Comparison of ENCODE assay signal across 15 mouse cellular contexts in the genomic region with DNA sequence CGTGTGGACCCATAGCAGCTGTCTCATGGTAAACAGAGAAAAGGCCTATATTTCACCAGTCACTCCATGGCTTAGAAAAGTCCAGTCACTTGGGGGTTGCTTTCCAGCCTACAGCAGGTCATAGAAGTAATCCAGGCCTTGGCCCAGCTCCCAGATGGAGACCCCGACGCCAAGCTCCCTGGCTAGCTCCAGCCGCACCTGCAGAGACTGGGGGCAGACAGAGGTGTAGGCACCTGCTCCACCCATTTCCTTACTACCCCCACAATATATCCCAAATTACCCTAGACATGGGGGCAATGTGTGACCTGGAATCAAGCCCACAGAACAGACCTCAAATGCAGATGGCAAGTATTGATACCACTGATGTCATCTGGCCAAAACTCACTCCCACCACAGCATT. TPM values are rescaled to one million over a fixed set of nuclear protein-coding genes. Genes with fewer than 3 reads are reported as not detected.
A peak's percentile ranks its signal among the peaks of the same experiment; 100 is the strongest.
DNase-seq lines count a peak whose midpoint lies in the region; TF ChIP-seq lines count a peak whose summit lies in the region.
"Had no signal": no experiment of that assay in that cellular context is flagged by ENCODE, and none has a peak within 500 bp of the region (broad histone marks: within the 10 kb centered on the region; RNA-seq: fewer than 3 reads in every experiment).

No protein-coding gene starts in this region.

- WGBS in cerebellum, adult 2 months, result 39% methylated on average over 4 of the region's 4 CpGs

- peaks cover 68% of the 10 kb centered on the region for H3K4me1 ChIP-seq in cerebellum, adult 2 months (ENCODE audit: control insufficient read depth, insufficient read depth, low read length)
- H3K4me1 ChIP-seq: embryonic facial prominence, embryonic 10.5 days; embryonic facial prominence, embryonic 12.5 days; forebrain, embryonic 13.5 days; forebrain, embryonic 15.5 days had no signal

- H3K27me3 ChIP-seq in cerebellum, adult 2 months (ENCODE audit: control insufficient read depth, insufficient read depth, low read length), result no peaks in the 10 kb centered on the region
- H3K27me3 ChIP-seq: embryonic facial prominence, embryonic 12.5 days; forebrain, embryonic 13.5 days; forebrain, embryonic 15.5 days had no signal

- TF ChIP-seq POLR2A in cerebellum, adult 2 months (IDR thresholded peaks at IDR 0.05; ENCODE audit: borderline replicate concordance, insufficient read depth, low read length), result no peak

- peak overlapping the region; percentile 33; the same call in 1 of the 2 replicates for H3K27ac ChIP-seq in cerebellum, adult 2 months (ENCODE audit: insufficient read depth, low read length)
- H3K27ac ChIP-seq: embryonic facial prominence, embryonic 10.5 days; embryonic facial prominence, embryonic 12.5 days; forebrain, embryonic 13.5 days; forebrain, embryonic 15.5 days had no signal

- no peak for DNase-seq in cerebellum, adult 2 months
- no peak for DNase-seq in cerebellum, adult 11-12 months
- peak; percentile 65 for DNase-seq in cerebellum, adult 9-11 months
- no peak for DNase-seq in cerebellum, postnatal 36 days
- DNase-seq in cerebellum, postnatal 14 days, result peak; percentile 63
- DNase-seq in cerebellum, postnatal 4 days (ENCODE audit: low spot score in 2 of 2), result no peak
- DNase-seq in lung, postnatal 4 days, result no peak
- DNase-seq: adrenal gland, adult 2 months; adrenal gland, postnatal 10 days; adrenal gland, postnatal 25 days; forebrain, postnatal 0 days had no signal

- H3K4me3 ChIP-seq in cerebellum, adult 2 months (replicated peaks; ENCODE audit: insufficient read depth, low read depth, low read length), result no peak overlapping the region
- H3K4me3 ChIP-seq: embryonic facial prominence, embryonic 10.5 days; embryonic facial prominence, embryonic 12.5 days; forebrain, embryonic 13.5 days; forebrain, embryonic 15.5 days had no signal

- no peak for TF ChIP-seq CTCF in cerebellum, adult 2 months (IDR thresholded peaks at IDR 0.05; ENCODE audit: borderline replicate concordance, insufficient read depth, low read depth, low read length)

RNA-seq across cellular contexts. Expression of gene Tspan4, which starts 20.9 kb away (rescaled TPM):
- 140 and 162 TPM in 2 replicates for polyA plus RNA-seq in cerebellum, adult 2 months (2012; rRNA removed)

RNA-seq across cellular contexts. Expression of gene Polr2l, which starts 21.0 kb away (rescaled TPM):
- polyA plus RNA-seq in cerebellum, adult 2 months (2012; rRNA removed), result 58.9 and 62.3 TPM in 2 replicates

RNA-seq across cellular contexts. Expression of gene Cd151, which starts 28.7 kb away (rescaled TPM):
- 68.7 and 73.9 TPM in 2 replicates for polyA plus RNA-seq in cerebellum, adult 2 months (2012; rRNA removed)

RNA-seq across cellular contexts. Expression of gene Cracr2b, which starts 35.0 kb away (rescaled TPM):
- 8.3 and 10.1 TPM in 2 replicates for polyA plus RNA-seq in cerebellum, adult 2 months (2012; rRNA removed)

RNA-seq across cellular contexts. Expression of gene Pnpla2, which starts 40.9 kb away (rescaled TPM):
- 46.8 and 51.3 TPM in 2 replicates for polyA plus RNA-seq in cerebellum, adult 2 months (2012; rRNA removed)

Comparison
In these comparisons a context has a peak if more than half of its experiments do, and no peak if none do; other contexts are left out.
1. DNase-seq: peak in cerebellum, adult 9-11 months (single experiment) and cerebellum, postnatal 14 days (2 of 2); none in cerebellum, adult 2 months (0 of 2), cerebellum, adult 11-12 months (single experiment), cerebellum, postnatal 36 days (0 of 2), cerebellum, postnatal 4 days (0 of 2) and lung, postnatal 4 days (0 of 2).